Mouse (Mus musculus): ENCODE data around the gene 1600002K03Rik.

1600002K03Rik gene

DNA sequence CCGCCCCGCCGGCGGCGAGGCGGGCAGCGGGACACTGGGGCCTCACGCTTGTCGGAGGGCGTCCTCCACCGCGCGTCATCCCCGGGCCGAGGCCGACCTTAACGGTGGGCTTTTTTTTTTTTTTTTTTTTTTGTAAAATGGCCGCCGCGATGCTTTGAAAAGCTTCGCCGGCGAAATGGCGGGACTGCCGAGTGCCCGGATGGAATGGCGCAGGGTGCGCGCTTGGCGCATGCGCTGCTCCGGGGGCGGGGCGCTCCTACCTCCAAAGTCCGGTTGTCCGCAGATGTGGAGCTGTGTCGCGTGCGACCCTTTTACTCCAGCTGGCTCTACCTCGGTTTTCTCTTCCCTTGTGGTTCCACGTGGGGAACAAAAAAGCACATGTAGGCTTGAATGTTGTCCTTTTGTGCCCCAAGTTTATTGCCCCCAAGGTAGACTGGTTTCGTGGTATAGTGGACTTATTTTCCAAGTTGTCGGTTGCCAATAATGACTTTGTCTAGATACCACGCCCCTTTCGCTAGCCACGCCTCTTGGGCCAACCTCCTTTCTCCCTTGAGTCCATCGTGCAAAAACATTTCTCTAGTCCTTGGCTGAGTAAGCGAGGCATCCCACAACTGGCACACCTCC, 4.6 kb upstream of the 1600002K03Rik start:
- peak; percentile 97 for DNase-seq

DNA sequence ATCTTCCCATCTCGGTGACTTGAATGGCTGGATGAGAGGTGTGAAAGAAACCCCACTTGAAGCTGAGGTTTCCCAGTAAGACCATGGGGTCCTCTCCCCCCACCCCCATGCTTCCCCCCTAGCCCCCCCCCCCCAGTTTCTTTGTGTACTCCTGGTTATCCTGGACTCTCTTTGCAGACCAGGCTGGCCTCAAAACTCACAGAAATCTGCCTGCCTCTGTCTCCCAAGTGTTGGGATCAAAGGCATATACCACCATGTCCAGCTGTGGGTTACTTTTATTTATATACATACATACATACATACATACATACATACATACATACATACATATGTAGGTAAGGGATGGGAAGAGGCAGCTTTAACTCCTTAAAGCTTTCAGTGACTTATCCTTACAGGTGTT, 3.7 kb upstream of the 1600002K03Rik start:
- DNase-seq: no peak

DNA sequence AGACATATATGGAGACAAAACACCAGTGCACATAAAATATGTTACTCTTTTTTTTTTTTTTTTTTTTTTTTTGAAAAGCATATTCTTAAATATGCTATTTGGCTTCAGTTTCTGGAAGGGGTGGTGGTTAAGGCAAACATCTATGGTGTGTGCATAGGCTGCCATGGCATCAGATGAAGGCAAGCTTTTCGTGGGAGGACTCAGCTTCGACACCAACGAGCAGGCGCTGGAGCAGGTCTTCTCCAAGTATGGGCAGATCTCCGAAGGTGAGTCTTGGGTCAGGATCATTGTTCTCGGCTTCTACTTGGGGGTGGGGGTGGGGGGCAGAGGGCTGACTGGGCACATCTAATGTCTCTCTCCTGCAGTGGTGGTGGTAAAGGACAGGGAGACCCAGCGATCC, 3.1 kb upstream of the 1600002K03Rik start:
- DNase-seq: no peak

DNA sequence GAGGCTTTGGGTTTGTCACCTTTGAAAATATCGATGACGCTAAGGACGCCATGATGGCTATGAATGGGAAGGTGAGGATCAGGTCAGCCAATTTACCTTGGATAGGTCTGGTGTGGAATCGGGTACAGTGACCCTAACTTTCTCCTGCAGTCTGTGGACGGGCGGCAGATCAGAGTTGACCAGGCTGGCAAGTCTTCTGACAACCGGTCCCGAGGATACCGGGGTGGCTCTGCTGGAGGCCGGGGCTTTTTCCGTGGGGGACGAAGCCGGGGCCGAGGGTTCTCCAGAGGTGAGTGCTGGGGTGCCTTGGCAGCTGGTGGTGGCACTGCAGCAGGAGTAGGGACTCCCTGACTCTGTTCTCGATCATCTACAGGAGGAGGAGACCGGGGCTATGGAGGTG, 2.7 kb upstream of the 1600002K03Rik start:
- peak in 1 of 2 experiments; percentile 22 for DNase-seq

DNA sequence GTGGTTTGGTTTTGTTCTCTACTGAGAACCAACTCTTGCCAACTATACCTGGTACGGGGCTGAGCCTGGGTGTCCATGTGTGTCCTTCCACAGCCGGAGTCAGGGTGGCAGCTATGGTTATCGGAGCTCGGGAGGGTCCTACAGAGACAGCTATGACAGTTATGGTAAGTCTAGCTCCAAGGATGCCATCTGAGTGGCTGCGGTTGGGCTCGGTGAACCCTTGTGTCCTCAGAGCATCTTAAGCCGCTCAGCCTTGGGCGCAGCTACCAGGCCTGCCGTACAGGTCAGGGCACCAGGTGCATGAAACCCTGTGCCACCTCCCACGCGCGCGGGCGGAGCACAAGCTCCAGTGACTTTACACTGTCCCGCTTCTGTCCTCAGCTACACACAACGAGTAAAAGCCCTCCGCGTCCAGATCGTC, 2.1 kb upstream of the 1600002K03Rik start:
- peak in 1 of 2 experiments; percentile 19 for DNase-seq

DNA sequence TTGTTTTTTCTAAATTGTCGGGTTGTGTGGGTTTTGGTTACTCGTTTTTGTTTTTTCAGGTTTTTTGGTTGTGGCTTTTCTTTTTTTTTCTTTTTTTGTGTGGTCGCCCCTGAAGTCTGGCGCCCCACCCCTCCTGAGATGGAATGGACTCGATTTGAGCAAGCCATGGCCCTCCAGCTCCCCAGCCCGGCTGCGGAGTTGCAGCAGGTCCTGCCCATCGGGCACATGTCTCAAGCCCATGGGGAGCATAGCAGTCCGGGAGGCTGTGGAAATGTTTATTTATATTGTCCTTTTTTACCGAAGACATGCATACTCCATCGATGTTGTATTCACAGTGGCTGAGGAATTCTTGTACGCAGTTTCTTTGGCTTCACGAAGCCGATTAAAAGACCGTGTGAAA, 1.5 kb upstream of the 1600002K03Rik start:
- peak in 1 of 2 experiments; percentile 12 for DNase-seq

DNA sequence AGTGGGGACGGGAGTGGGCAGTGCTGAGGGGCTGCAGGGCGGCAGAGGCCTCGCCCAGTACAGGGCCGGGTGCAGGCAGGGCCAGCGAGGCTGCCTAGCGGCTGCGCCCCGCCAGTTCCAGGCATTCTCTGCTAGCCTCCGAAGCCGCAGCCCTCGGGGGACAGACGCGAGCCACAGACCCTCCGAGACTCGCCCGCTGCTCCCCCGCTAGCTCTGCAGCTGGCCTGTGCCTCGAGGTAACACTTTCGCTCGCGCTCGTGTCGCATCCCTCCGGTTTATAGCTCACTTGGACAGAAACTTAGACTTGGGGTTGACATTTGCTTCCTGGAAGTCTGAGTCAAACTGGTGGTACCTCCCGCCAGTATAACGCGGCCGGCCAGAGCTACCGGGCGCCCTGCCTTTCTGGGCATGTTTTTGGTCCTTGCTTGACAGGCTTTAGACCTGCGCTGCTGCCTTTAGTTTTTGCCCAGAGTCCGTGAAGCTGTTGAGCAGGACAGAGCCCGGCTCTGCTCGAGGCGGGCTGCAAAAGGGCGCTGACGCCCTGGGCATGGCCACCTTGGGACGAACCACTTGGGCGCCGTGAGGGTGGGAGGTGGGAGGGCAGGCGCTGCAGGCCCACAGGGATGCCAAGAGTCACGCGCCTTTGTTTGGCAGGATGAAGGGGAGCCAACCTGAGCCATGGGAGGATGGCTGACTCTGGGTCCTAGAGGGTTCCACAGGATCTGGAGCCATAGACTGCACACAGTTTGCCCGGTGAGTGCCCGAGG, 801 bp upstream of the 1600002K03Rik start:
- DNase-seq: peak; percentile 43 to 63

DNA sequence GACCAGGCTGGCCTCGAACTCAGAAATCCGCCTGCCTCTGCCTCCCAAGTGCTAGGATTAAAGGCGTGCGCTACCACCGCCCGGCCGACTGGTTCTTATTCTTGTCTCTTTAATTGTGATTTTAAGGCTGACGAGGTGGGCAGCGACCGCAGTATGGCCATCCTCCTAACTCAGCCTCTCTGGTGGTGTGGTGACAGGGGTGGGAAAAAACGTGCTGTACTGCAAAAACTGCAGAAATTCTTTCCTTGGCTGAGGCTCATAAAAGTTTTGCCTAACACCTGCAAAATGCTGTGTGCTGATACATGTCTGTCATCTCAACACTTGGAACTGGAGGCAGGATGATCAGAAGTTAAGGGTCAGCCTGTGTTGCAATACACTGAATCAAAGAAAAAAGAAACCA, 614 bp downstream of the 1600002K03Rik start:
- peak in 1 of 2 experiments; percentile 55 for DNase-seq

DNA sequence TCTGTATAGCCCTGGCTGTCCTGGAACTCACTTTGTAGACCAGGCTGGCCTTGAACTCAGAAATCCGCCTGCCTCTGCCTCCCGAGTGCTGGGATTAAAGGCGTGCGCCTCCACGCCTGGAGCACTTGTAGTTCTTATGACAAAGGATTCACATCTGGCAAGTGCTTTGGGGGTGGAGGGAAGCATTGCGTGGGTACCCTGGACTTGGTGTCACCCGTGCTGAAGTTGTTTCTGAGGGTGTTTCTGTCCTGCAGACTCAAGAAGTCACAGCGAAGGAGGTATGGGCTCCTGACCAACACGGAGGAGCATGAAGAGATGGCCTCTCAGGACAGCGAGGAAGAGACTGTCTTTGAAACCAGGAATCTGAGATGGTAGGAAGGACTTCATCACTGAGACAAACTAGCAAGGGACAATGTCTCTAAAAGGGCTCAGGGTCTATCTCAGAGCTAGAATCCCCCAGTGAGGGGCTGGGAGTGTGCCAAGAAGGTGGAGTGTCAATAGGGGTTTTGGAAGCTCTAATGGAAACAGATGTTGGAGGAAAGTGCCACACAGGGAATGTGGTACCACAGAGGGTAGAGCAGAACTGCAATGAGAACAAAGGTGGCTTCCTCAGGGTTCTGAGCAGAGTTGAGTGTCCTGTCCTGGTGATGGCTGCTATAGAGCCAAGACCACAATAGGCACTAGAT, 1.4 kb downstream of the 1600002K03Rik start:
- DNase-seq: peak; percentile 42 to 59

DNA sequence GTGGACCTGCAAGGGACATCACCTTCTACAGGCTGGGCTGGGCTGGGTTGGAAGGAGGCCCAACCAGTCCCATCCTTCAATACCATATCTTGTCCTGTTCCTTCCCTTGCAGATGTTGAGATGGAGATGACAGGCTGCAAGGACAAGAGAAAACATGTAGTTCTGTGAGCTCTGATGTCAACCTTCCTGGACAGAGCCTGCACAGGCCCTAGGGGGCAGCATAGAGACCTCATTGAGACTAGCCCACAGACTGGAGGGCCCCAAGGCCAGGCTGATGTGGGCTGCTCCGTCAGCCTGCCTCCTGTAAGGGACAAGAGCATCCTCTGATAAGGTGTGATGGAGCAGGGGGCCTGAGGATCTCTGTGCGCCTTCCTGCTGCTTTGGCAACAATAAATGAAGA, 2.0 kb downstream of the 1600002K03Rik start:
- DNase-seq: peak; percentile 52 to 59

DNA sequence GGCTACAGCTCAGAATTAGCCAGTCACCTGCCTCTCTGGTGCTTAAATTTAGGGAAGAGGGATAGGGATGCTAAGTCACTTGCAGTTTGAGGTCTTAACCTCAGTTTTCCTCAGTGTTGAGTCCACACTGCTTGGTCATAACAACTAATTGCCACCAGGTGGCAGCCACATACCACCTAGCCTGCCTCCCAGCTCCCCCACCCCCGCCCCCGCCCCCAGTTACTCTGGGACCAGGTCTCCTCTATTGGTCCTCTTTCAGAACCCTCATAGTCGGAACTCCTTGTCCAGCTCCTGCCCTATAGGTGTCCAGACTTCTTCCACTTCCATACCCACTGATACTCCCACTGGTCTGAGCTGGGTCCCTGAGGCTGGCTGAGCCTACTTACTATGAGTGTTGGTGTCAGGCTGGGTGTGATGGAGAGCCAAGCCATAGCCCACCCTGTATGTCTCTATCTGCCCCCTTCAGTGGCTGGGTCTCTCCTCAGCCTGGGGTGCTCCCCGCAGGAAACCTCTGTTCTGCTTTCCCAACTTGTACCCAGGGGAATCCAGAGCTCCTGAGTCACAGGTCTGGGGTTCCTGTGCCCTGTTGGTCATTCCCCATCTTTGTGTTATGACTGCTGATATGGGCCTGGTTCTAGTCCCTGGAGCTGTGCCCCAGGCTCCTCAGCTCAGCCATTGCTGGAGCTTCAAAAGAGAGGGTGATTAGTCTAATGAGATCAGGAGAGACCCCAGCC, 3.0 kb downstream of the 1600002K03Rik start:
- DNase-seq: peak; percentile 69 to 72

DNA sequence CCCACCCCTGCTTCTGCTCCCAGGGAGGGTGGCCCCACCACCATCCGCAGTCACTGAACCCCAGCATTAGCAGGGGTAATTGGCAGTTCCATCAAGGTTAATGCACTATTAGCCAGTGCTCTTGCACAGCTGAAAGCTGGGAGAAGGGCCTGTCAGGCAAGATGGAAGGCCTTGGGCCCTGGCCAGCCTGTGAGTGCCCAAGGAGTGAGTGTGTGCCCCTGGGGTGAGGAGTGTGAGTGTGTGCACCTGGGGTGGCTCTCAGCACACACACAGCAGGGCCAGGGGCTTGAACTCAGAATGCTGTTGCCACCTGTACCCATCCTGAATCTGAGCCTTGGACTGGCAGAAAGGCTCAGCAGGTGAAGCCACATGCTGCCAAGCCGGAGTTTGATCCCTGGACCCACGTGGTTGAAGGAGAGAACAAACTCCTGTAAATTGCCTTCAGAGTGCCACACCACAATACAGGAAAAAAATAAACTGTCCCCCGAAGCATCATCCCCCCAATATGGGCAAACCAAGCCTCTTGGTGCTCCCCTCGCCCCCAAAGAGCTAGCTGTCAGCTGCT, 3.6 kb downstream of the 1600002K03Rik start:
- peak in 1 of 2 experiments; percentile 19 for DNase-seq

DNA sequence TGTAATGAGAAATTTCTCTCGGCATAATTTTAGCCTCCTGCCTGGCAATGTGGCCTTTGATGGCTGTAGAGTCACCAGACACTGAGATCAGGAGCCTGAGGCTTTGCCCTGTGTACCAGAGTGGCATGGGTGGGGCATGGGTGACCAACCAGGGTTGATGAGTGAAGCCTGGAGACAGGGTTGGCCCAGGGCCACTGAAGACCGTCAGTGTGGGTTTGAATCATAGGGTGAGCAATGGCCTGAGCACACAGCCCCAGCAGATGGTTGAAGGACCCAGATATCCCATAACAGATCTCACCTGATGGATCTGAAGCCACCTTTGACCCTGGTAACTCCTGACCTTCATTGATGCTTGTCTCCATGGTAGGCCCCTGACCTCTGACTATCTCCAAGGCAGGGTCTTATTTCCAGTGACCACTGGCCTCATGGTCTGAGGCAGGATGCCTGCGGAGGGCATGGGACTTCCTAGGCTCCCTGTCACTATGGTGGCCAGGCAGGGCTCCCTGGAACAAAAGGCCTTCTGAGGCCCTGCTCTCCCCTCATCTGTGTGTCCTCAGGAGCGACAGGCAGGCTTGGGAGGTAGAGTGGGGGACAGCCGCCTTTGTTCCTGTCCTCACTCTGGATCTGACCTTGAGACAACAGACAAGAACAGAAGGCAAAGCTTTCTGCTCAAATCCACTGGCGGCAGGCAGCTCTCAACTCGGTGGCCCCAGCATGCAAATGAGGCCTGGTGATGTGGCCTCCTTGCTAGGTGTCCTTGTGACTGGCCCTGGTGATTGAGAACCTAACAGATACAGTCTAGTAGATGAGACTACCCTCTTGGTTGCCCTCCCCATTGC, 4.9 kb downstream of the 1600002K03Rik start:
- no peak for DNase-seq

DNA sequence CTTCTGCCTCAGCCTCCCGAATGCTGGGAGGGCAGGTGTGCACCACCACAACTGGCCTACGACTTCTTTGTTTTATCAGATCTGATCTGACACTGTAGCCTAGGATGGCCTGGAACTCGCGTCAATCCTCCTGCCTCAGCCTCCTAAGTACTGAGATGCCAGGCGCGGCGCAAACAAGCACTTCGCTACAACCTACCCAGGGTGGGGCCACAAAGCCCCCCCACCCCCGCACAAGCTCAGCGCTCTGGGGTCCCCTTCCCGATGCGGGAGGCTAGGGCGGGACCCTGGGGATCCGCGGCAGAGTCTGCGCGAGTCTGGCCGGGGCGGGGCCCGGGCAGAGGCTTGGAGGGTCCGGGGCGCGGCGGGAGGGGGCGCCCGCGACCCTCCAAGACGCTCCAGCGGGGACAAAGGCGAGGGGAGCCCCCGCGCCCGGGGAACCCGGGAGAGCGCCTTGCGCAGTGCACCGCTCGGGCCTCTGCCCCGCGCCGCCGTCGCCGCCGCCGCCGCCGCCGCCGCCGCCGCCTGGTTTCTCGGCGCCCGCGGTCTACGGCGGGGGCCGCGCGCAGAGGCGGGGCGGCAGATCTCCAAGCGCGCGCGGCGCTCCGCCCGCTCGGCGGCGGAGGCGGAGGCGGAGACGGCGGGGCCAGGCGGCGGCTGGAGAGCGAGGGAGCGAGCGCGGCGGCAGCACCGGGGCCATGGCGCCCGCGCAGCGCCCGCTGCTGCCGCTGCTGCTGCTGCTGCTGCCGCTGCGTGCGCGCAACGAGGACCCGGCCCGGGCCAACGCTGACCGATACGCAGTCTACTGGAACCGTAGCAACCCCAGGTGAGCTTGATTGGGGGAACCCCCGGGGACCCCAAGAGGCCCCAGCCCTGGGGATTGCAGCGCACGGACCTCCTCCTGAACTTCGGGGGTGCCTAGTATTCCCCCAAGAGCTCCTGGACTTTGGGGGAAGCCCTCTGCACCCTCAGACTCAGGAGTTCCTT, 6.6 kb downstream of the 1600002K03Rik start, which contains the start of gene Efna2:
Efna2 (plus strand) TSS at position 415 of the 984 bp plus-strand sequence.
- DNase-seq: peak; percentile 56 to 70

DNA sequence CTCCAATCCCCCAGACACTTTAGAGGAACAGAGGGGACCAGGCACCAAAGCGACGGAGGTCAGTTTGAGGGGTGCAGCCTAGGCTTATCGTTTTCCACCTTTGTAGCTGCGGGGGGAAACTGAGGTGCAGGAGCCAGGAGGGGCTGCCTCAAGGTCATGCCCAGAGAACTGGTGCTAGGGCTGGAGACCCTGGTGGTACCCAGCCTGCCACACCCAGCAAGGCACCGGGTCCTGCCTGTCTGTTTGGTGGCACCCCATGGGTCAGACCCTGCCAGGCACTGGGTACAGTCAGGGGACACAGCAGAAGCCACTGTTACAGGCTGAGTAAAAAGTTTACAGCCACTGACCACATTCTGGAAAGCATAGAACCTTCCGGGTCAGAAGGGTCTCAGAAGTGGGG, 7.5 kb downstream of the 1600002K03Rik start:
- no peak for DNase-seq

DNA sequence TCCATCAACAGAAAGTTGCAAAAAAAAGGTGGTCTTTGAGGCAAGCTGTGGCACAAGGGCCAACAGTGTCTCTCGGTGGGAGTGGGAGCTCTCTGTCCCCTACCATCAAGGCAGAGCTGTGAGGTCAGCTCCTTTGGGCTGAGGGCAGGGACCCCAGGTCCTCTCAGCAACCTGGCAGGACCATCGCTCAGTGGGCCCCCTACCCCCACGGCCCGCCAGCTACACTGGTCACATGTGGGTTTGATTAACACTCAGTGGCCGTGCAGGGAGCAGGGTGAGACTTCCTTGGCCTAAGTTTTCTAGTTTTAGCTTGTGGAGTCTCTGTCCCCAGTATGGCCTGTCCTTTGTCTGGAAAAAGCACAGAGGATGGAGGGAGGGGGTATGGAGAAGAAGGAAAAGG, 8.1 kb downstream of the 1600002K03Rik start:
- no peak for DNase-seq

DNA sequence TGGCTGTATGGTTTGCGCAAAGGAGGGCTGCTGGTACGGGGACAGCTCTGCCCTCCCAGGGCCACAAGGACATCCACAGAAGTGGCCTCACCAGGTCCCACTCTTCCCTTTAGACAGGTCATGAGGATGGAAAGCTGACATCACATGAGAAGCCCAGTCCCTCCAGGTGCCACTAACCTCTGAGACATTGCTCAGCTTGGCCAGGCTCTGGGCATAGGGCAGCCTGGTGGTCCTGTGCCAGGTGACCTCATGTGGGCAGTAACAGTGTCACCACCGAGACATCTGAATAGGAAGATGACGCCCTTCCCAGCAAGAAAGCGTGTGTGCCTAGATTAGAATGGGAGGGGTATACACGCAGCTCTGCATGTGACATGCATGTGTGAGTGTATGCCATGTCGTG, 9.8 kb downstream of the 1600002K03Rik start:
- no peak for DNase-seq

DNA sequence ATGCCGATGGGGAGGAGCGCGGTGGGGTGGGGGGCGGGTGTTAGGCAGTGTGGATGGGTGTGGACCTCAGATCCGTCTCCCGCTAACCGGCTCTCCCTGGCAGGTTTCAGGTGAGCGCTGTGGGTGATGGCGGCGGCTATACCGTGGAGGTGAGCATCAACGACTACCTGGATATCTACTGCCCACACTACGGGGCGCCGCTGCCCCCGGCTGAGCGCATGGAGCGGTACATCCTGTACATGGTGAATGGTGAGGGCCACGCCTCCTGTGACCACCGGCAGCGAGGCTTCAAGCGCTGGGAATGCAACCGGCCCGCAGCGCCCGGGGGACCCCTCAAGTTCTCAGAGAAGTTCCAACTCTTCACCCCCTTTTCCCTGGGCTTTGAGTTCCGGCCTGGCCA, 13.9 kb downstream of the 1600002K03Rik start:
- no peak for DNase-seq

DNA sequence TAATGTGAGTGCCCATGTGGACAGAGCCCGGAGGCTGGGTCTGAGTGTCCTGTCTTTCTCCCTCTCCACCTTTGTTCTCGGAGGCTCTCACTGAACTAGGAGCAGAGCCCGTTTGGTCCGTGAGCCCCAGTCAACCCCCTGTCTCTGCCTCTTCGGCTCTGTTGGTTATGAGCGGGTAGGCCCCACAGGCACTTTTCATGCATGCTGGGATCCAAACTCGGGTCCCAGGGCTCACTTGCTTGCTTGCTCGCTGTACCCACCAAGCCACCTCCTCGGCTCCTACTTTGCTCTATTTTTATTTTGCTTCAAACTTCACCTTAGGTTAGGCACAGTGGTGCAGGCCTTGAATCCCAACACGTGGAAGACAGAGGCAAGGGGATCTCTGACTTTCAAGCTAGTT, 15.0 kb downstream of the 1600002K03Rik start:
- no peak for DNase-seq

DNA sequence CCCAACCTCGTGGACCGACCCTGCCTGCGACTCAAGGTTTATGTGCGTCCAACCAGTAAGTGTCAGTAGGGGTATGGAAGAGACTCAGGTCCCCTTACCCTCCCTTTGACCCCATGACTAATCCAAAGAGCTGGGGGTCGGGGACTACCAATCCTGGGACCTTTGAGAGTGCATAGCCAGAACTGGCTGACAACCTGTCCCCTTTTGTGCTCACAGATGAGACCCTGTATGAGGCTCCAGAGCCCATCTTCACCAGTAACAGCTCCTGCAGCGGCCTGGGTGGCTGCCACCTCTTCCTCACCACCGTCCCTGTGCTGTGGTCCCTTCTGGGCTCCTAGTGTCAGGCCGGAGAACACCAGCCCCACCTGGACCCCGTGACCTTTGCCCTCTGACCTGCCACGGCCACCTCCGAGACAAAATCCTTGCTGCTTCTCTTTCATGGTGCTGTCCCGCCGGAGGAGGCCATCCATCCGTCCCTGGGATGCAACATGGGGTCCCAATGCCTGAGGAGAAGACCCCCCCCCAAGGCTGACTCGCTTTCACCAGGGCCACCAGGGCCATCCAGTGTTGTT, 15.8 kb downstream of the 1600002K03Rik start:
- no peak for DNase-seq

All from cerebellum, postnatal 14 days (tissue).